Mouse (Mus musculus): ENCODE measurements around the gene Arid3a. TPM values are rescaled to one million over a fixed set of nuclear protein-coding genes. Genes with fewer than 3 reads are reported as not detected.

Gene Arid3a
- polyA plus RNA-seq, 1 experiment: 15.0 TPM

GRCm38 (mm10) chr10:79918231-79919078 is 8.4 kb upstream of the Arid3a start:
- WGBS: 63% methylated on average over 35 of the region's 35 CpGs
- TF ChIP-seq CTCF (IDR thresholded peaks at IDR 0.05; ENCODE audit: extremely low read depth, insufficient read depth, insufficient read length, insufficient replicate concordance) (no peak), POLR2A (IDR thresholded peaks at IDR 0.05; ENCODE audit: low read depth, low read length) (no peak)
- H3K4me1 ChIP-seq (ENCODE audit: control insufficient read depth, insufficient read depth, insufficient read length): peaks cover 21% of the 10 kb centered on the region
- peaks cover 9% of the 10 kb centered on the region; the same call in 1 of the 2 replicates for H3K27me3 ChIP-seq (ENCODE audit: control insufficient read depth, insufficient read depth, low read length)
- H3K36me3 ChIP-seq (ENCODE audit: control insufficient read depth, insufficient read depth, low read length): no peaks in the 10 kb centered on the region
- no peak overlapping the region for H3K27ac ChIP-seq (ENCODE audit: insufficient read depth, low read length)
- H3K4me3 ChIP-seq (ENCODE audit: extremely low read depth, insufficient read depth, insufficient read length): no peak overlapping the region
- no peak for DNase-seq (ENCODE audit: low read depth in 1 of 2, low spot score in 2 of 2)

GRCm38 (mm10) chr10:79919251-79919849 is 7.5 kb upstream of the Arid3a start:
- H3K27me3 ChIP-seq (ENCODE audit: control insufficient read depth, insufficient read depth, low read length): peaks cover 9% of the 10 kb centered on the region; the same call in 1 of the 2 replicates
- H3K36me3 ChIP-seq (ENCODE audit: control insufficient read depth, insufficient read depth, low read length): no peaks in the 10 kb centered on the region
- H3K27ac ChIP-seq (ENCODE audit: insufficient read depth, low read length): no peak overlapping the region
- H3K4me3 ChIP-seq (ENCODE audit: extremely low read depth, insufficient read depth, insufficient read length): no peak overlapping the region
- DNase-seq (ENCODE audit: low read depth in 1 of 2, low spot score in 2 of 2): no peak
- H3K4me1 ChIP-seq (ENCODE audit: control insufficient read depth, insufficient read depth, insufficient read length): peaks cover 21% of the 10 kb centered on the region
- TF ChIP-seq CTCF (IDR thresholded peaks at IDR 0.05; ENCODE audit: extremely low read depth, insufficient read depth, insufficient read length, insufficient replicate concordance) (no peak), POLR2A (IDR thresholded peaks at IDR 0.05; ENCODE audit: low read depth, low read length) (no peak)
- WGBS: 45% methylated on average over 20 of the region's 21 CpGs

- 54% methylated on average over 26 of the region's 26 CpGs for WGBS
- H3K36me3 ChIP-seq (ENCODE audit: control insufficient read depth, insufficient read depth, low read length): no peaks in the 10 kb centered on the region
- DNase-seq (ENCODE audit: low read depth in 1 of 2, low spot score in 2 of 2): no peak
- H3K27me3 ChIP-seq (ENCODE audit: control insufficient read depth, insufficient read depth, low read length): peaks cover 9% of the 10 kb centered on the region; the same call in 1 of the 2 replicates
- TF ChIP-seq POLR2A (IDR thresholded peaks at IDR 0.05; ENCODE audit: low read depth, low read length) (no peak), CTCF (IDR thresholded peaks at IDR 0.05; ENCODE audit: extremely low read depth, insufficient read depth, insufficient read length, insufficient replicate concordance) (no peak)
- no peak overlapping the region for H3K27ac ChIP-seq (ENCODE audit: insufficient read depth, low read length)
- peaks cover 21% of the 10 kb centered on the region for H3K4me1 ChIP-seq (ENCODE audit: control insufficient read depth, insufficient read depth, insufficient read length)
- no peak overlapping the region for H3K4me3 ChIP-seq (ENCODE audit: extremely low read depth, insufficient read depth, insufficient read length)
Observed at GRCm38 (mm10) chr10:79920056-79920890, 6.6 kb upstream of the Arid3a start.

GRCm38 (mm10) chr10:79920958-79921535 is 5.8 kb upstream of the Arid3a start, which contains the start of gene R3hdm4:
Gene R3hdm4, minus strand, starts transcription at chr10:79921208.
- TF ChIP-seq CTCF (IDR thresholded peaks at IDR 0.05; ENCODE audit: extremely low read depth, insufficient read depth, insufficient read length, insufficient replicate concordance) (no peak), POLR2A (IDR thresholded peaks at IDR 0.05; ENCODE audit: low read depth, low read length) (no peak)
- Histone ChIP-seq H3K27ac (ENCODE audit: insufficient read depth, low read length) (no peak within 1 kb of the TSS), H3K4me1 (ENCODE audit: control insufficient read depth, insufficient read depth, insufficient read length) (peaks cover 18% of the 10 kb centered on the region), H3K4me3 (ENCODE audit: extremely low read depth, insufficient read depth, insufficient read length) (no peak within 1 kb of the TSS), H3K27me3 (ENCODE audit: control insufficient read depth, insufficient read depth, low read length) (peaks cover 9% of the 10 kb centered on the region; the same call in 1 of the 2 replicates), H3K36me3 (ENCODE audit: control insufficient read depth, insufficient read depth, low read length) (no peaks in the 10 kb centered on the region)
- 19% methylated on average over 41 of the region's 41 CpGs for WGBS
- DNase-seq (ENCODE audit: low read depth in 1 of 2, low spot score in 2 of 2): no peak

- Histone ChIP-seq H3K4me3 (ENCODE audit: extremely low read depth, insufficient read depth, insufficient read length) (no peak overlapping the region), H3K27me3 (ENCODE audit: control insufficient read depth, insufficient read depth, low read length) (peaks cover 9% of the 10 kb centered on the region; the same call in 1 of the 2 replicates), H3K27ac (ENCODE audit: insufficient read depth, low read length) (no peak overlapping the region), H3K4me1 (ENCODE audit: control insufficient read depth, insufficient read depth, insufficient read length) (peaks cover 16% of the 10 kb centered on the region), H3K36me3 (ENCODE audit: control insufficient read depth, insufficient read depth, low read length) (no peaks in the 10 kb centered on the region)
- 24% methylated on average over 30 of the region's 34 CpGs for WGBS
- DNase-seq (ENCODE audit: low read depth in 1 of 2, low spot score in 2 of 2): no peak
- no peak for TF ChIP-seq POLR2A (IDR thresholded peaks at IDR 0.05; ENCODE audit: low read depth, low read length)
- no peak for TF ChIP-seq CTCF (IDR thresholded peaks at IDR 0.05; ENCODE audit: extremely low read depth, insufficient read depth, insufficient read length, insufficient replicate concordance)
Observed at GRCm38 (mm10) chr10:79921572-79921971, 5.3 kb upstream of the Arid3a start.
